Mouse (Mus musculus): ENCODE data around the gene Dhx34.

Gene Dhx34

GRCm38 (mm10) chr7:16162036-16162435 lies 59.8 kb downstream of the Dhx34 start:
- DNase-seq (ENCODE audit: low read depth, low spot score), result no peak

DNA sequence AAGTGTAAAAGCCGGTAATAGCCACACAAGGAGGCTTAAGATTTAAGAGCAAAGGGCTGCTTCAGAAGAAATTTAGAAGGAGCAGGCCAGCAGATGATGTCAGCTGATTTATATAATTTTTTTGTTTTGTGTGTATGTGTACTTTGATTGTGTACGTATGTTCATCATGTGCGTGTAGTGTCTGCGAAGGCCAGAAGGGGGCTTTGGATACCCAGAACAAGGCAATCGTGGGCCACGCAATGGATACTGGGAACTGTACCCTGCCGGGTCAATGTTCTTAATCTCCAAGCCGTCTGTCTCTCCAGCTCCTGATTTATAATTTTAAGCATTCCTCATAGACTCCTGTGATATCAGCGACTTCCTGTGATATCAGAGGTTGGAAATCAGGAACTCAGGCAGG lies 60.5 kb downstream of the Dhx34 start:
- no peak for DNase-seq (ENCODE audit: low read depth, low spot score)

GRCm38 (mm10) chr7:16160702-16161101 lies 61.1 kb downstream of the Dhx34 start:
- no peak for DNase-seq (ENCODE audit: low read depth, low spot score)

DNA sequence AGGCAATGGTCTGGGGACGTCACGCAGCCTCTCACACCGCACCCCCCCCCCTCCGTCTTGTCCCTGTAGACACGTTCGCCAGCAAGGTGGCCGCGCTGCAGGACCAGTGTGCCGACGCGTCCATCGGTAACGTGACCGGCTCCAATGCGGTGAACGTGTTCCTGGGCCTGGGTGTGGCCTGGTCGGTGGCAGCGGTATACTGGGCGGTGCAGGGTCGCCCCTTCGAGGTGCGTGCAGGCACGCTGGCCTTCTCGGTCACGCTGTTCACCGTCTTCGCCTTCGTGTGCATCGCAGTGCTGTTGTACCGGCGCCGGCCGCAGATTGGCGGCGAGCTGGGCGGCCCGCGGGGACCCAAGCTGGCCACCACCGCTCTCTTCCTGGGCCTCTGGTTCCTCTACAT lies 63.1 kb downstream of the Dhx34 start:
- no peak for DNase-seq (ENCODE audit: low read depth, low spot score)

GRCm38 (mm10) chr7:16156105-16156714 lies 65.6 kb downstream of the Dhx34 start:
- DNase-seq (ENCODE audit: low read depth, low spot score), result no peak

- no peak for DNase-seq (ENCODE audit: low read depth, low spot score)
Measured at GRCm38 (mm10) chr7:16155132-16155872, 66.5 kb downstream of the Dhx34 start.

DNA sequence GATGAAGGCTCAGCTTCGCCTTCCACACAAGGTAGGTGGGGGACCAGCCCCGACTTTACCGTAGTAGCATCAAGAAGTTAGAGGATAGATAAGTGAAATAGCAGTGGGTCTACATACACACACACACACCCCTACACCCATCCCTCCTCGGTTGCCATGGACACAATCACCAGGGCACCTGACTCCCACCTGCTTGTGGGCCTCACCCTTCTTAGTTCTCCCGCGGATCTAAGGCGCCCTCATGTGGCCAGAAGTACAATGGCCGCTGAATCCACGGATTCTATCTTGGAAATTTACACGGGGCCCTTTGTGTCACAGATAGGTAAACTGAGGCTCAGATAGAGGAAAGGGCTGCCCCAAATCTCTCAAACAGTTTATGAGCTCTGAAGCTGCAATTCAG lies 68.3 kb downstream of the Dhx34 start:
- peak; percentile 76 for DNase-seq (ENCODE audit: low read depth, low spot score)

- DNase-seq (ENCODE audit: low read depth, low spot score), result no peak
Measured at GRCm38 (mm10) chr7:16150191-16151145, 71.4 kb downstream of the Dhx34 start.

DNA sequence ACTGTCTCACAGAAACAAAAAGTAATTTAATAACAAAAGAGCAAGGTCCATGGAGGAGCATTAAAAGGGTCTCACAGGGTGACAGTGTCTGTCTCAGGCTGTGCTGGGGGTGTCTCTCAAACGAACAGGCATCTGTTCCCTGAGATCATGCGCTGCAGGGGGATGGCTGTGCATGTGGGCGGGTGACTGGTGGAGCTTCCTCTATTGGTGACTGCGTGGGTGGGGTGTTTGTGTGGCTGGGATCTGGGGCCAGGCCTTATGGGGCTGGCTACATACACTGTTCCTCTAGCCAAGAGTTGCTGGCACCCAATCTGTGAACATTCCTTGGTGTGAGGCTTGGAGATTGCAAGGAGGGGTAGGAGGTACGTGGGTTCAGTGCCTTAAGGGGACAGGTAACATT lies 72.6 kb downstream of the Dhx34 start:
- DNase-seq (ENCODE audit: low read depth, low spot score), result no peak

DNA sequence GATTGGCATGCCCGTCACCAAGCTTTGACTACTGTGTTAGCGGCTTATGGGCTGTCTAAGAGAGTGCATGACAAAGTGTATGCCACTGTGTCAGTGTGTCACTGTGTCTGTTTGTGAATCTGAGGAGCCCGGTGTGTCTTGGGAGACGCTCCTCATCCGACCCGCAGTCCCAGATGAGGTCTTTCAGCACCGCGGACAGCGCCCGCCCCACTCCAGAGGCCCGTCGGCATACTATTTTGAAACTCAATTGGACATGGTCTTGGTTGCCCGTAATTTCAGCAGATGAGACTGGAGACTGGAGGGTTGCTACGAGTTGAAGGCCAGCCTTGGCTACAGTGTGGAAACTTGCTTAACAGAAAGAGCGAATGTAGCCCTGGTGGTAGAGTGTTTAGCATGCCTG lies 74.2 kb downstream of the Dhx34 start:
- DNase-seq (ENCODE audit: low read depth, low spot score), result peak; percentile 70

Data from mesoderm, embryonic 11.5 days (tissue).